Mouse (Mus musculus) bone marrow macrophage, adult 2 months (primary cell): Measurements from ENCODE around the gene Atcay.

Source experiments
- CTCF ChIP-seq: IDR thresholded peaks from 2 replicates; pipeline ENCODE4 v1.5.1; 2012; ENCODE audit warnings: low read depth, mild to moderate bottlenecking, low read length, moderate library complexity
- POLR2A ChIP-seq: IDR thresholded peaks from 2 replicates; pipeline ENCODE4 v1.6.1; 2012; ENCODE audit warnings: mild to moderate bottlenecking, low read depth, low read length, borderline replicate concordance

DNA sequence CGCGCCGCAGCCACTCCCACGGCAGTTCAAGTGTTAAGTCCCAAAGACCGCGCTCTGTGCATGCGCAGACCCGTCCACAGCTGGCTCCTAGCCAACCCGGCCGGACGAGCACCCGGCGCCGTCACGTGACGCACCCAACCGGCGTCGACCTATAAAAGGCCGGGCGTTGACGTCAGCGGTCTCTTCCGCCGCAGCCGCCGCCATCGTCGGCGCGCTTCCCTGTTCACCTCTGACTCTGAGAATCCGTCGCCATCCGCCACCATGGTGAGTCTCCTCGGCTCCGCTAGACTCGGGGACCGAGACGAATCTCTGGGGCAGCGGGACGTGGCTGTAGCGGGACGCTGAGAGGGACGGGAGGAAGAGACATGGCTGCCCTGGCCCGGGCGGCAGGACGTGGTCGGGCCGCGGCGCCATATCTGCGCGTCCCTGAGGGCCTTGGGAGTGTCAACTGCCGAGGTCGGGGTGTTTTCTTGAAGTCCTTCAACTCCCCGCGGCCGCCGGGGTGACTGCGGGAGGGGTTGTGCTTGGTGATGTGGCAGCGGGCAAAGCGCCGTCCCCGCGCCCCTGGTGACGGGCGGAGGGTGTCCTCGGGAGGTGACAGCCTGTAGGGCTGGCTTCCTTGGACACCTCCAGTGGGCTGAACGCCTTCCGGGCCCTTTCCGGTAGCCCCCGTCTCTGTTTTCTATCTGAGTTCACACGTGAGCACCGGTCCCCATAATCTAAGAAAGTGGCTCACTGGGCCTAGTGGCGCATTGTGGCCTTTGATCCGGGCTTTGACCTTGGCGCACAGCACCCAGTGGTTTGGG, 54.0 kb downstream of the Atcay start, which contains the start of gene Eef2:
- TF ChIP-seq POLR2A (peak; percentile 78; the same call in 1 of the 2 replicates), CTCF (no peak)
